28 mouse cellular contexts compared by ENCODE assay signal in the genomic region with DNA sequence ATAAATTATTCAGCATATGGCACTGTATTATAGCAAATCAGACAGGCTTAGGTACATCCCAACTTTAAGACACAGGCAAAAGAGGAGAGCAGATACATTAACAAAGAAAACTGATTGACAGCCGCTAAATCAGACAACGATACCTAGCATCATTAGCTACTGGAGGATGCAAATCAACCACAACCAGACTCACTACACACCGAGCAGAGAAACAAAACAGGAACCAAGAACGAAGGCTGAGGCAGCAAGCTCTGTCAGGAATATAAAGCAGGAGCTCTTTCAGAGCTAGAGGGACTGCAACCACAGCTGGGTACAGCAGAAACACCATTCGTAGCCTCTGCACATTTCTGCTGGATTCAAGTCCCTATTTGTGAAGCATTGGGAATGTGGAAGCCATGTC. TPM values are rescaled to one million over a fixed set of nuclear protein-coding genes. Genes with fewer than 3 reads are reported as not detected.
"Had no signal": no experiment of that assay in that cellular context is flagged by ENCODE, and none has a peak within 500 bp of the region (broad histone marks: within the 10 kb centered on the region; RNA-seq: fewer than 3 reads in every experiment).

No protein-coding gene starts in this region.

- ATAC-seq: hindbrain, postnatal 0 days; intestine, embryonic 16.5 days had no signal

- H3K4me1 ChIP-seq: hindbrain, embryonic 13.5 days; hindbrain, embryonic 15.5 days; limb, embryonic 15.5 days had no signal

- H3K4me2 ChIP-seq: heart, embryonic 11.5 days; heart, embryonic 13.5 days; heart, embryonic 15.5 days; hindbrain, embryonic 13.5 days; hindbrain, embryonic 15.5 days; kidney, embryonic 15.5 days; limb, embryonic 13.5 days; limb, embryonic 15.5 days; liver, embryonic 11.5 days had no signal

- H3K9ac ChIP-seq: heart, embryonic 13.5 days; heart, embryonic 15.5 days; hindbrain, embryonic 13.5 days; hindbrain, embryonic 15.5 days; kidney, embryonic 15.5 days; limb, embryonic 13.5 days; limb, embryonic 15.5 days had no signal

- H3K36me3 ChIP-seq: heart, embryonic 13.5 days; heart, embryonic 15.5 days; hindbrain, embryonic 13.5 days; hindbrain, embryonic 15.5 days; kidney, embryonic 15.5 days; limb, embryonic 13.5 days; limb, embryonic 15.5 days had no signal

- H3K4me3 ChIP-seq: gastrocnemius, adult 2 months; heart, adult 2 months; heart, embryonic 13.5 days; heart, embryonic 15.5 days; hindbrain, embryonic 13.5 days; hindbrain, embryonic 15.5 days; kidney, embryonic 15.5 days; layer of hippocampus, adult 2 months; left cerebral cortex, adult 2 months; limb, embryonic 13.5 days; limb, embryonic 15.5 days had no signal

- H3K27me3 ChIP-seq: heart, embryonic 13.5 days; heart, embryonic 15.5 days; hindbrain, embryonic 13.5 days; hindbrain, embryonic 15.5 days; kidney, embryonic 15.5 days; limb, embryonic 13.5 days; limb, embryonic 15.5 days had no signal

- H3K9me3 ChIP-seq: heart, embryonic 13.5 days; heart, embryonic 15.5 days; hindbrain, embryonic 13.5 days; hindbrain, embryonic 15.5 days; kidney, embryonic 15.5 days; limb, embryonic 13.5 days; limb, embryonic 15.5 days had no signal

- H3K27ac ChIP-seq: gastrocnemius, adult 2 months; heart, adult 2 months; heart, embryonic 13.5 days; heart, embryonic 15.5 days; hindbrain, embryonic 13.5 days; hindbrain, embryonic 15.5 days; hindbrain, postnatal 0 days; kidney, embryonic 15.5 days; kidney, postnatal 0 days; layer of hippocampus, adult 2 months; left cerebral cortex, adult 2 months; limb, embryonic 13.5 days; limb, embryonic 15.5 days had no signal

- DNase-seq: gastrocnemius, adult 2 months; gastrocnemius, postnatal 10 days; gastrocnemius, postnatal 25 days; heart, adult 11 months; heart, adult 2 months; heart, postnatal 14 days; heart, postnatal 36 days; kidney, adult 11 months; kidney, adult 2 months; kidney, adult 9 months; kidney, postnatal 14 days; kidney, postnatal 36 days; left cerebral cortex, postnatal 4 days had no signal

RNA-seq across cellular contexts. Expression of a gene that starts 18.2 kb away (rescaled TPM):
- total RNA-seq: hematopoietic stem cell, adult 5-6 weeks had no signal
